Mouse (Mus musculus) CH12.LX (cell line): ENCODE measurements around the gene Trmt112. TPM values are rescaled to one million over a fixed set of nuclear protein-coding genes. Genes with fewer than 3 reads are reported as not detected.

Experiments used
- DNase-seq: peaks from one replicate; pipeline ENCODE4 v3.0.0-alpha.2; 2013; ENCODE audit errors: extremely low read depth
- H3K27ac ChIP-seq: 2 replicates; pipeline ENCODE4 v1.5.1; 2012; ENCODE audit warnings: low read depth, mild to moderate bottlenecking, control low read depth, moderate library complexity; ENCODE audit not compliant: insufficient read depth
- H3K27me3 ChIP-seq: replicated peaks from 2 replicates; pipeline ENCODE3; 2012; ENCODE audit warnings: inconsistent platforms
- H3K36me3 ChIP-seq, 2 experiments: replicated peaks in 1 of 2; 2 replicates each; pipeline versions ENCODE3 to v1.6.1; 2012; ENCODE audit warnings: inconsistent platforms in 1 of 2, low read length in 1 of 2, mild to moderate bottlenecking in 1 of 2, mixed read lengths in 1 of 2, moderate library complexity in 1 of 2; ENCODE audit not compliant: control insufficient read depth in 1 of 2, insufficient read depth in 1 of 2
- H3K4me1 ChIP-seq, 2 experiments: 2 replicates each; pipeline ENCODE4 v1.6.1; 2012; ENCODE audit warnings: inconsistent platforms in 1 of 2, moderate library complexity in 1 of 2; ENCODE audit not compliant: insufficient read depth in 2 of 2, control insufficient read depth in 1 of 2
- H3K4me2 ChIP-seq: 2 replicates; pipeline ENCODE4 v1.6.1; 2012; ENCODE audit warnings: low read depth, mild to moderate bottlenecking, control low read depth; ENCODE audit not compliant: poor library complexity, insufficient read depth, severe bottlenecking
- H3K4me3 ChIP-seq, 3 experiments: fragments of 150-350 bp in 1 of 3; sonication (generic) in 1 of 3; replicated peaks in 1 of 3; 2 replicates each; pipeline versions ENCODE3 to v1.5.1; 2011 to 2012; ENCODE audit warnings: low read depth in 2 of 3, low read length in 2 of 3, mild to moderate bottlenecking in 2 of 3, moderate library complexity in 2 of 3, control low read depth in 1 of 3, improper control_type of control experiment in 1 of 3, inconsistent platforms in 1 of 3, mixed read lengths in 1 of 3; ENCODE audit not compliant: poor library complexity in 1 of 3
- H3K79me2 ChIP-seq: replicated peaks from 2 replicates; pipeline ENCODE4 v1.6.1; 2012; ENCODE audit warnings: mild to moderate bottlenecking, moderate library complexity; ENCODE audit not compliant: control insufficient read depth, poor library complexity, insufficient read depth, severe bottlenecking; ENCODE audit errors: extremely low read depth
- H3K9ac ChIP-seq: 2 replicates; pipeline ENCODE4 v1.6.1; 2012; ENCODE audit warnings: low read depth, mild to moderate bottlenecking, control low read depth, moderate library complexity; ENCODE audit not compliant: insufficient read depth
- H3K9me3 ChIP-seq: replicated peaks from 2 replicates; pipeline ENCODE3; 2012; ENCODE audit warnings: low read length, inconsistent platforms, mixed read lengths
- ELF1 ChIP-seq: IDR thresholded peaks from 2 replicates; pipeline ENCODE4 v1.6.1; 2014; ENCODE audit warnings: low read depth, mild to moderate bottlenecking, inconsistent platforms, low read length, improper control_type of control experiment
- ETS1 ChIP-seq: conservative IDR thresholded peaks from 2 replicates; pipeline ENCODE4 v1.6.1; 2012; ENCODE audit warnings: low read depth, mild to moderate bottlenecking, inconsistent platforms, low read length, improper control_type of control experiment, moderate library complexity
- GABPA ChIP-seq: IDR thresholded peaks from 2 replicates; pipeline ENCODE4 v1.6.1; 2012; ENCODE audit warnings: low read depth, low read length, improper control_type of control experiment, inconsistent platforms; ENCODE audit not compliant: insufficient replicate concordance
- IRF4 ChIP-seq: IDR thresholded peaks from 2 replicates; pipeline ENCODE4 v1.6.1; 2014; ENCODE audit warnings: low read depth, mild to moderate bottlenecking, inconsistent platforms, low read length, improper control_type of control experiment
- JUN ChIP-seq: IDR thresholded peaks from 2 replicates; pipeline ENCODE4 v1.6.1; 2011; ENCODE audit warnings: low read depth, mild to moderate bottlenecking, low read length, improper control_type of control experiment, moderate library complexity; ENCODE audit not compliant: insufficient read depth
- JUND ChIP-seq: conservative IDR thresholded peaks from 2 replicates; pipeline ENCODE4 v1.6.1; 2011; ENCODE audit warnings: low read depth, low read length, improper control_type of control experiment
- KAT2A ChIP-seq: IDR thresholded peaks from 2 replicates; pipeline ENCODE4 v1.6.1; 2012; ENCODE audit warnings: low read length, improper control_type of control experiment, inconsistent platforms; ENCODE audit not compliant: insufficient replicate concordance
- MAX ChIP-seq: IDR thresholded peaks from 2 replicates; pipeline ENCODE4 v1.6.1; 2011; ENCODE audit warnings: low read length, improper control_type of control experiment
- MXI1 ChIP-seq: IDR thresholded peaks from 2 replicates; pipeline ENCODE4 v1.6.1; 2011; ENCODE audit warnings: mild to moderate bottlenecking, low read depth, low read length, improper control_type of control experiment
- NRF1 ChIP-seq: IDR thresholded peaks from 2 replicates; pipeline ENCODE4 v1.6.1; 2014; ENCODE audit warnings: low read depth, mild to moderate bottlenecking, inconsistent platforms, low read length, improper control_type of control experiment, moderate library complexity
- PAX5 ChIP-seq: IDR thresholded peaks from 2 replicates; pipeline ENCODE4 v1.6.1; 2012; ENCODE audit warnings: low read length, inconsistent platforms, mixed read lengths
- POLR2A ChIP-seq: IDR thresholded peaks from 2 replicates; pipeline ENCODE4 v1.6.1; 2011; ENCODE audit warnings: low read depth, mild to moderate bottlenecking, improper control_type of control experiment, low read length
- USF1 ChIP-seq: IDR thresholded peaks from 2 replicates; pipeline ENCODE4 v1.6.1; 2014; ENCODE audit warnings: low read depth, mild to moderate bottlenecking, inconsistent platforms, low read length, improper control_type of control experiment
- dilution Hi-C: fragments of 300-500 bp; cut with MboI; formaldehyde crosslinking; loops from 2 replicates; pipeline ENCODE4 v1.14.3; 2020; ENCODE audit warnings: low sequenced_read_pairs; ENCODE audit not compliant: extremely low pct_unique_long_range_greater_than_20kb, extremely low pct_ligation_motif_present
- in situ Hi-C: fragments of 300-500 bp; cut with MboI; formaldehyde crosslinking; loops from 3 replicates; pipeline ENCODE4 v1.14.3; 2019; ENCODE audit warnings: low sequenced_read_pairs, low pct_ligation_motif_present, low pct_unique_long_range_greater_than_20kb, mixed read lengths
- polyA plus RNA-seq: library from polyadenylated mRNA; unstranded; fragments of >175 nt; gene quantifications from 2 replicates; pipeline ENCODE4 v1.2.1, GENCODE M21; 2012; ENCODE audit warnings: low read depth; ENCODE audit not compliant: insufficient read length
- total RNA-seq, 2 experiments: library from RNA; depleted of rRNA; stranded (reverse); fragments of 300-350 nt in 1 of 2; fragments of >200 nt in 1 of 2; gene quantifications; 2 replicates each; pipeline ENCODE4 v1.2.3; 2012 to 2014

Trmt112 gene
- total and polyA plus RNA-seq, 3 experiments: 97.9 to 212 (median 198) TPM

- dilution Hi-C loops: no loop called here
- in situ Hi-C loops: no loop called here
- TF ChIP-seq USF1 (no peak), POLR2A (no peak), MXI1 (no peak), MAX (no peak), PAX5 (no peak), NRF1 (no peak), JUND (no peak), ETS1 (no peak), IRF4 (no peak)
- no peak overlapping the region for H3K4me3 ChIP-seq
- no peak overlapping the region for H3K9ac ChIP-seq
- H3K79me2 ChIP-seq: no peaks in the 10 kb centered on the region
- no peaks in the 10 kb centered on the region for H3K9me3 ChIP-seq
- DNase-seq: no peak
- no peak overlapping the region for H3K27ac ChIP-seq
- H3K27me3 ChIP-seq: no peaks in the 10 kb centered on the region
- H3K4me1 ChIP-seq: peaks cover 5 to 18% of the 10 kb centered on the region in 2 experiments
- peaks cover 17 to 87% of the 10 kb centered on the region in 2 experiments for H3K36me3 ChIP-seq
- H3K4me2 ChIP-seq: no peak overlapping the region
These were observed 40.5 kb downstream of the Trmt112 start for GRCm38 (mm10) chr19:6949951-6950350.

GRCm38 (mm10) chr19:6950613-6951153 is 41.2 kb downstream of the Trmt112 start:
- no peak for DNase-seq
- TF ChIP-seq GABPA (no peak), NRF1 (no peak), KAT2A (no peak)
- Histone ChIP-seq H3K4me3 (no peak overlapping the region), H3K4me1 (peaks cover 12 to 25% of the 10 kb centered on the region in 2 experiments), H3K9ac (no peak overlapping the region), H3K27me3 (no peaks in the 10 kb centered on the region), H3K4me2 (no peak overlapping the region), H3K9me3 (no peaks in the 10 kb centered on the region), H3K27ac (no peak overlapping the region), H3K36me3 (peaks cover 24 to 89% of the 10 kb centered on the region in 2 experiments), H3K79me2 (no peaks in the 10 kb centered on the region)
- dilution Hi-C loops (no loop called here), in situ Hi-C loops (no loop called here)

GRCm38 (mm10) chr19:6951381-6951968 is 42.0 kb downstream of the Trmt112 start:
- in situ Hi-C loops (no loop called here), dilution Hi-C loops (no loop called here)
- Histone ChIP-seq H3K9me3 (no peaks in the 10 kb centered on the region), H3K4me2 (no peak overlapping the region), H3K27ac (no peak overlapping the region), H3K9ac (no peak overlapping the region), H3K36me3 (peaks cover 28 to 89% of the 10 kb centered on the region in 2 experiments), H3K79me2 (no peaks in the 10 kb centered on the region), H3K4me3 (no peak overlapping the region), H3K27me3 (no peaks in the 10 kb centered on the region), H3K4me1 (peaks cover 15 to 30% of the 10 kb centered on the region in 2 experiments)
- DNase-seq: no peak
- TF ChIP-seq ELF1 (peak; percentile 27; the same call in 1 of the 2 replicates), JUN (no peak)
